Mouse (Mus musculus) mouse trophoblast stem cell (cell line): ENCODE data around the gene Rph3al.

ENCODE experiments used
- in situ Hi-C, 2 experiments: fragments of 300-500 bp; cut with MseI, MboI; formaldehyde crosslinking; loops; 2 replicates in 1 of 2; 3 replicates in 1 of 2; pipeline ENCODE4 v1.15.1; 2025

Rph3al gene

DNA sequence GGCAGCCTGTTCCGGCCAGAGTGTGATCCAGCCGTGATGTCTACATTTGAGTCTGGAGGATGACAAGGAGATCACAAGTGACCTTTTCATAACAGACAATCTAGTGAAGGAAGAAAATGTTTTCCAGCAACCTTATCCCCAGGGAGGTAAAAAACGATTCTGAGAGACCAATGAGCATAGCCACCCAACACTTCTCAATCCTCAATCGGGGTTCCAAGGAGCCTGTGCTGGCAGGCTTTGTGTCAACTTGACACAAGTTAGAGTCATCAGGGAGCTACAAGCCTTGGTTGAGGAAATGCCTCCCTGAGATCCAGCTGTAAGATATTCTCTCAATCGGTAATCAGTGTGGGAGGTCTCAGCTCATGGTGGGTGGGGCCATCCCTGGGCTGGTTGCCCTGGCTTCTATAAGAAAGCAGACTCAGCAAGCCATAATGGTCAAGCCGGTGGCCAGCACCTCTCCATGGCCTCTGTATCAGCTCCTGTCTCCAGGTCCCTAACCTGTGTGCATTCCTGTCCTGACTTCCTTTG, at the start of gene Rph3al:
TSS of gene Rph3al (minus strand) at position 51 of the 528 bp plus-strand sequence.
- in situ Hi-C loops = no loop called here

DNA sequence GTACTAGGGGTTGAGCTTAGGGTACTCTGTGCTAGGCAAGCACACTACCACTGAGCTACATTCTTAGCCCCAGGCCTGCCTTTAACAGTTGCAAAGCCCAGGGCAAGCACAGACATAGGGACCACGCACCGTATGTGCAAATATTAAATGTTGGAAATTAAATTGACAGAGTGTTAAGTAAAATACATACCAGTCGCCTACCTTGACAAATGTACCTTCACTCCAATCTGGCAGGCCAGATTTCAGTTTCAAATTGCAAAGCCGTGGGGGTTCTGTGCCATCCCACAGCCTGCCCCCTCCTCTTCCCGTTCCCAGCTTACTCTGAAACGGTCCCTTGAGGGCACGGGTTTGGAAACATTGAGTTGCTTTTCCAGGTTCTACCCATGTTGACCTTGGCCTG, 47.7 kb upstream of the Rph3al start:
- in situ Hi-C loops = no loop called here

GRCm38 (mm10) chr11:75984581-75984980, 46.4 kb upstream of the Rph3al start:
- in situ Hi-C loops = no loop called here

- in situ Hi-C loops = no loop called here
These were observed 45.0 kb upstream of the Rph3al start for GRCm38 (mm10) chr11:75983194-75983593.

GRCm38 (mm10) chr11:75980413-75980812, 42.2 kb upstream of the Rph3al start:
- in situ Hi-C loops = no loop called here

DNA sequence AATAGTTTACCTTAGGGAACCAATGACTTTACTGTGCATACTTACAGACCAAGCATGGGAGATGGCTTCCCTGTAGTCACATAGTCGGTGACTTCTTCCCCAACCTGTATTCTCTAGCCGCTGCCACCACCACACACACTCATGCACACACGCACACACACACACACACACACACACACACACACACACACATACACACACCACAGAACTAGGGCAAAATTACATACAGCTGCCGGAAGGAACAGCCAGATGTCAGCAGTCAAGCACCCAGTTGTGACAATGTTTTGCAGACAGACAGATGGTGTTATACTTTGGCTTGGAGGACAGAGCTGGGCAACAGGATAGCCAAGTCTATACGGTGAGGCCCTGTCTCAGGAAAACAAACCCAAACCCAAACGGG, 39.8 kb upstream of the Rph3al start:
- in situ Hi-C loops = loop anchor here in 1 of 2 experiments (10.0 kb wide), 1 partner anchor 193 kb away; no protein-coding TSS in a partner anchor

GRCm38 (mm10) chr11:75976748-75977147, 38.5 kb upstream of the Rph3al start:
- in situ Hi-C loops = loop anchor here in 1 of 2 experiments (10.0 kb wide), 1 partner anchor 192 kb away; no protein-coding TSS in a partner anchor

DNA sequence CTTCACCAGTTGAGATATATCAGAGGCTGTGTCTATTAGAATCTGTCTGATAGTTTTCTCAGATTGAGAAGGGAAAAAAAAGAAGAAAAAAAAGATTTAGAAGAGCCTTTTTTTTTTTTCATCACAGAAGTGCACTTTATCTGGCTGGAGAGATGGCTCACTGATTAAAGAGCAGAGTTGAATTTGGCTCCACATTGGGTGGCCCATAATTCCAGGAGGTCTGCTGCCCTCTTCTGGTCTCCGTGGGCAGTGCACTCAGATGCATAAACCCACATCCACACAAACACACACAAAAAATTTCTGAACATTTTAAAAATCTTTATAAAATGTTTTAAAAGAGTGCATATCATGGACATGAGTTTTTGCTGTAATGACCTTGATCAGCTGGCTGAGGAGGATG, 35.8 kb upstream of the Rph3al start:
- in situ Hi-C loops = loop anchor here in 1 of 2 experiments (5.0 to 10.0 kb wide), 2 partner anchors 62 to 189 kb away; no protein-coding TSS in a partner anchor

- in situ Hi-C loops = loop anchor here in 1 of 2 experiments (5.0 to 10.0 kb wide), 2 partner anchors 61 to 188 kb away; no protein-coding TSS in a partner anchor
These were observed 34.8 kb upstream of the Rph3al start for GRCm38 (mm10) chr11:75972916-75973567.

GRCm38 (mm10) chr11:75972188-75972587, 34.0 kb upstream of the Rph3al start:
- in situ Hi-C loops = loop anchor here in 1 of 2 experiments (5.0 to 10.0 kb wide), 2 partner anchors 60 to 187 kb away; no protein-coding TSS in a partner anchor

GRCm38 (mm10) chr11:75970629-75971028, 32.4 kb upstream of the Rph3al start:
- in situ Hi-C loops = loop anchor here in 1 of 2 experiments (5.0 to 10.0 kb wide), 2 partner anchors 58 to 186 kb away; no protein-coding TSS in a partner anchor

DNA sequence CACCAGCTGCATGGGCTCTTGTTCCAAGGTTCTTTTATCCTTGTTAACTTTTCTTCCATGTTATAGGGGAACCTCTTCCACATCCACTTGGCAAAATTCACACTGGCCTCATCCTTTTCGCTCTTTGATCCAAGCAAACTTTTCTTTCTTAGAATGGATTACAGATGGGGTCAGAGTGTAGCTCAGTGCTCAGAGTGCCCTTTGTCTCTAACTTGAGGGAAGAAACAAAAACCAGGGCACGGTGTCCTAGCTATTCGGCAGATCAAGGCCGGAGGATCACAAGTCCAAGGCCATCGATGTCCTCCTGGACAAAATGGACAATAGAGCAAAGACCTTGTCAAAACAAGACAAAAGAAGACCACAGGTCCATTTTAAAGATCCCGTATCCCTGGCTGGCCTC, 30.5 kb upstream of the Rph3al start:
- in situ Hi-C loops = no loop called here

DNA sequence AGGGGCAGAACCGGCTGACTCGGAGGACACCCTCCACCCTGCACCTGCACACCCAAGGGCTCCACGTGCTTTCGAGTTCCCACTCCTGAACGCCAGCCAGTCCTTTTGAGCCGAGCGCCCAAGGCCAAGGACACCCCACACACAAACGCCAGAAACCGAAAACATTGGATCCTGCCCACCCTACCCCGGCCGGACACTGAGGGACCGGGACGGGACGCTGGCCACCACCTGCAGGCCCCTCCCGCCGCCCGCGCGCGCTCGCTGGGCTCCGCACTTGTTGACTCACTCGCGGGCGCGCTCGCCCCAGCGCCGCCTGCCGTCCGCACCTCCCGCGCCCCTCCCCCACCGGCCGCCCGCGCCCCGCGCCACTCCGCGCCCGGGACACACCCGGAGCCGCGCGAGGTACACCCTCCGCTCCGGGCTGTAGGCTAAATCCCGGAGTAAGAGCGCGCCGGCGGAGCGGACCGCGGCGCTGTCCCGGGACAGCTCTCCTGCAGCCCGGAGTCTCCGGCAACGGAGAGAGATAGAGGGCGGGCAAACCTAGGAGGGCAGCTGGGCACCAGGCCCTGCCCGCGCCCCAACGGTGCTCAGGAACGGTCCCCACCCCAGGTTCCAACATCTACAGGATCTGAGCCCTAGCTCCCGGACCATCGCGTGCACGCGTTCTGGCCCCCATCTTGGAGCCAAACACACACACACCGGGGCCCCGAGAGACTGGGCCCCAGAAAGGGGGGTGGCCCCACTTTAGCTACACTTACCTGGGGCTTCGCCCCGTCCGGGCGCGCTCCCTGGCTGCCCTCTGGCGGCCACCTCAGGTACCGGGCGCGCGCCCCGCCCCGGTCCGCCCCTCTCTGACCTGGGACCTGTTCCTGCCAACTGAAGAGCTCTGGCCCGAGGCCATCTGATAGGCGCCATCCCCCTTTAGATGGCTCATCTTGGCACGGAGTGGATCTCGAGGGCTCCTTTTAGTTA, 28.5 kb upstream of the Rph3al start:
- in situ Hi-C loops = no loop called here

GRCm38 (mm10) chr11:75965674-75966400, 27.6 kb upstream of the Rph3al start:
- in situ Hi-C loops = no loop called here

DNA sequence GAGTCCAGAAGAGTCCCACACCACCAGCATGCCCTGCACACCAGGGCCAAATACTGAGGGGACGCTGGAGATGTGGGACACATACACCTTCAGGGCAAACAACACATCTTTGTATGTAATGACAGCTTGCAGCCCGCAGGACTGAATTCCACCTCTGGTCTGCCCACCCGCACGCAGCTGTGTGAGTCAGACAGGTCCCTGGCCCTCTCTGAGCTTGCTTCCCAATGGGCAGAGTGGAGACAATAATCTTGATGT, 26.2 kb upstream of the Rph3al start:
- in situ Hi-C loops = loop anchor here in 1 of 2 experiments (5.0 kb wide), 1 partner anchor 52 kb away; no protein-coding TSS in a partner anchor

DNA sequence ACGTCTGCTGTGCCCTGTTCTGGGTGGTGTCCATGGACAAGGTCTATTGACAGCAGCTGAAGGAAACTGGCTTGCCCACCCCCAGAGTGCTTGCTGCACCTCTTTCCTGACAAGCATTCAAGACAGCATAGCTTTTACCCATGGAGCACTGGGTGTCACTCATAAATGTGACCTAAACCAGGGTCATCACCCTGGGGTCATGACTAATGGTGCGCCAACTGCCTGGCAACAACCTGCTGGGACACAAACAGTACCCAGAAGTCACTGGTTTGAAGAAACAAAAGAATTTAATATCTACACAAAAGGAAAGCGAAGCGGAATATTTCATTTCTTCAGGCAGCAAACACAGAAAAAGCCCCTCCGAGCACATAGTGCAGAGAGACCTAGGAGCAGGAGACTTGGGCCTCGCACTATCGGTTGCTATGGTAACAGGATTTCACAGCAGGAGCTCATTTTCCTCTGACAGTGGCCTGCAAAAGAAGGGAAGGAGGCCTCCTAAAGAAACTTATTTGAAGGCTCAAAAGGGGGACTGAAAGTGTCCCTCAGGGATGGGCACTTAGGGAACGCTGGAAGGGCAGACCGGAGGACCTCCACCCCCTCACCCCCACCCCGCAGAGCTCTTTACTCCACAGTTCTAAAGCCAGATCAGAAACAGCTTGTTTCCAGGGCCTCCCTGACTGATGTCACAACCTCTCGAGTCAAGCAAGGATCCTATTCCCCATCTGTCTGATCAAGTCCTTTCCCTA, 25.7 kb upstream of the Rph3al start:
- in situ Hi-C loops = loop anchor here in 1 of 2 experiments (5.0 kb wide), 1 partner anchor 52 kb away; no protein-coding TSS in a partner anchor

DNA sequence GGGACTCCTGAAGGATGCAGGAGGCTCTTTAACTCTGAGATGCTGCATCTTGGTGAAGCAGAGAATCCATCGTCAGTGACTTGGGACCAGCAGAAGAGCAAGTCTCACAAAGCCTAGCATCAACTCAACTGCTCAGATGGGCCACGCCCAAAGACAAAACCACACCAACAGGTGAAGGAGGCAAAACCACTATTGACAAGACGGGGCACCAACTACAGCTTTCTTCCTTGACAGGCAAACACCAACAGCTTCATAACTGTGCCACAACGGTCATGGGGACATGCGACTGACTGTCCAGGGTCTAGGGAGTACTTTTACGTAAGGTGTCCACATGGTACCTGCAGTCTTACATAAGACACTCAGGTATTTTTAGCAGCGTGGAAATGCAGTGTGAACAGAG, 23.6 kb upstream of the Rph3al start:
- in situ Hi-C loops = loop anchor here in 1 of 2 experiments (5.0 kb wide), 1 partner anchor 49 kb away; no protein-coding TSS in a partner anchor

- in situ Hi-C loops = no loop called here
These were observed 19.0 kb upstream of the Rph3al start for GRCm38 (mm10) chr11:75957124-75957832.

GRCm38 (mm10) chr11:75956651-75957050, 18.4 kb upstream of the Rph3al start:
- in situ Hi-C loops = no loop called here

GRCm38 (mm10) chr11:75954896-75955295, 16.7 kb upstream of the Rph3al start:
- in situ Hi-C loops = no loop called here
